Mouse (Mus musculus) G1E (cell line): ENCODE data around the gene Trmu.

ENCODE experiments used
- CTCF ChIP-seq: IDR thresholded peaks from 2 replicates; pipeline ENCODE4 v1.5.1; 2012; ENCODE audit warnings: low read depth, low read length, inconsistent platforms, mixed read lengths
- POLR2AphosphoS5 ChIP-seq: IDR thresholded peaks from 2 replicates; pipeline ENCODE4 v1.6.1; 2012; ENCODE audit warnings: low read depth, low read length, inconsistent platforms; ENCODE audit not compliant: insufficient replicate concordance
- TAL1 ChIP-seq: conservative IDR thresholded peaks from 2 replicates; pipeline ENCODE4 v1.6.1; 2012; ENCODE audit warnings: low read depth, low read length, inconsistent platforms, mixed read lengths

DNA sequence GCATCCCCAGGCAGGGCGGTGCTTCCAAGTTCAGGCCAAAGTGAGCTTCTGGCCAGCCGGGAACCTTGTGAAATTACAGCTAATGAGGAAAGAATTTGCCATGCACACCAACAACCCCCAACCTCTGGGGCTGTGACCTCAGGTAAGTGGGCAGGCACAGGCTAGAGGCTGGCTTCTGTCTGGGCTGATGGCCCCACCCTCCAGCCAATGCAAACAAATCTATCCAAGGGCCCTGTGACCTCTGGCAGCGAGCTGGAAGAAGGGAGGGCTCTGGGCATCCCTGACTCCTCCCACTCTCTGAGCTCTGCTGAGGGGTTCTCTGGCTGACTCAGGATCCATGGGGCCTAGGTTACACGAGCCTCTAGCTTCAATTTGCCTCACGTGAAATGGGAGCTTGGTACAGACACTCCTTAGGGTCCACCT is 56.5 kb downstream of the Trmu start:
- no peak for TF ChIP-seq CTCF
- TF ChIP-seq TAL1 = no peak
- TF ChIP-seq POLR2AphosphoS5 = no peak
